Mouse (Mus musculus) cerebellum, adult 8-10 months (tissue): ENCODE measurements around the gene Ndufb10.

Source experiments
- DNase-seq: peaks from one replicate; pipeline ENCODE4 v3.0.0; 2022

The Ndufb10 gene

DNA sequence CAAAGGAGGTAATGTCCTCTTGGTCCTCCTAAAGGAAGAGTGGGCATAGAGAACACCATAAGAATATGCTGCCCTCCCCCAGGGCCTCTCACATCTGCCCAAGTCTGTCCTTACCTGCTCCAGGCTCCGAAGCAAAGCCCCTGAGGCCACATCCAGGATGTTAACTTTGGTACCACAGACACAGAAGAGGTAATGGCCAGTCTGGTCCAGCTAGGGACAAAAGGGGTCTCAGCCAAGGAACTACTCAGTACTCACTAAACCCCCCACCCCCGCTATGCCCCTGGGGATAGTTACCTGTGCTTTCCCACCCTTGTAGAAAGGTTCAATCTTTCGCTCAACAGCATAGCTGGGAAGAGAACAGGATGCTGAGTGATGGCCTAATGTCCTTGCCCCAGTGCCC lies 18.5 kb downstream of the Ndufb10 start:
- DNase-seq = no peak

DNA sequence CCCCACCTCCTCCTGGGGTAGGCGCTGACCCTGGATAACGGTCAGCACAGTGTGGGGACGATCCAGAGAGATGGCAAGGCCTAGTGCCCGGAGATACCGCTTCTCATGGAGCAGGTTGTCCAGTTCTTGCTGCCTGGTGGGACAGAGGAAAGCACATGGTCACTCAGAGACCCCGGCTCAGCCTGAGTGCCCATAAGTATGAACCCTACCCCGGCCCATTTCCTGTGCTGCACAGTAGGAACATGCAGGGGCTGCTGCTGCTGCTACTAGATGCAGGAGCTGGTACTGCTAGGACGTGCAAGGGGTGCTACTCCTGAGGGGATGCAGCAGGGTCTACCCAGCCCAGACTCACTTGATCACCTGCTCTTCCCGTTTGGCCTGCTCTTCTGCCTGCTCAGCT lies 23.0 kb downstream of the Ndufb10 start:
- no peak for DNase-seq

DNA sequence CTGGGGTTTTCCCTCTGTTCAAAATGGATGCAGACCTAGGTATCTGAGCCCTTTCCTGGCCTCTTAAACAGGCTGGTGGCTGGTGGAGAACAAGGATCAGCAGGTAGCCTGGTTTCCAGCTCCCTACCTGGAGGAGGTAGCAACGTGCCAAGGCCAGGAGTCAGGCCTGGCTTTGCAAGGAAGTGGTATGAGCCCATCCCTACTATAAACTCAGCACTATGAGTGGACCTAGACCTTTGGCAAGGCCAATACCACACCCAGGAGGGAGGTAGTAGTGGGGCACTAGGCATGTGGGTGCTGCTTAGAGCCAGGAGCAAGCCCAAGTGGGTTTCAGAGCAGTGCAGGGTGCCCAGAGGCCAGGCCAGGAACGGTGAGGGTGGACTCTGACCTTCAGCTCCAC lies 24.8 kb downstream of the Ndufb10 start:
- no peak for DNase-seq

DNA sequence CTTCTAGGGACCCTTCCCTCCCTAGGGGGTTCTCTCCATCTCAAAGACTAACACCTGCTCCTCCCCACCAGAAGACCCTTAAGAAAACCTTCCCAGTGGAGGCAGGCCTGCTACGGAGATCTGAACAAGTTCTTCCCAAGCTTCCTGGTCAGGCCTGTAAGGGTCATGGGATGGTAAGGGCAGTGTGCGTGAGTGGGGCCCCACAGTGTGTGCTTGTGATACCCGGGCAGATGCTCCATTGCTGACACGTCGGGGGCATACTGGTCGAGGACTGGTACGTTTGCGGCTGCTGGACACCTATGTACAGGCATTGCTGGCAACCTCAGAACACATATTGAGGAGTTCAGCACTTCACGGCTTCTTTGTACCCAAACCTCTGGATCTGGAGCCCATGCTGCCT lies 25.6 kb downstream of the Ndufb10 start:
- no peak for DNase-seq

DNA sequence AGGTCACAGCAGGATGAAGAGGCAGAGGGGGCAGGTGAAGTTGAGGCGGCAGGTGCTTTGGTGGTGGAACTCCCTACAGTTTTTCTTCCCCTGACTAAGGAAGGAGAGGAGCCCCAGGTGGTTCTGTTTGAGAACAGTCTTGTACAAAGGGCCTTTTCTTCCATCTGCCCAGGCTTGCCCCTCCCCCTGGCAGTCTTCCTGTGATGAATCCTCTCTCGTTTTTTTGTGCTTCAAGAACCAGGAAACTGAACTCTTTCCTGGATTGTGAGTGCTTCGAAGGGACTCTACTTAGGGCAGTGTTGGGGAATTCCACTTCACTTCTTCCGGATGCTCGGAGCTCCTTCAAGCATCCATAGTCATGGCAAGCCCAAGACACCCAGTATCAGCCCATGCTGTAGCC lies 26.3 kb downstream of the Ndufb10 start:
- DNase-seq = no peak

DNA sequence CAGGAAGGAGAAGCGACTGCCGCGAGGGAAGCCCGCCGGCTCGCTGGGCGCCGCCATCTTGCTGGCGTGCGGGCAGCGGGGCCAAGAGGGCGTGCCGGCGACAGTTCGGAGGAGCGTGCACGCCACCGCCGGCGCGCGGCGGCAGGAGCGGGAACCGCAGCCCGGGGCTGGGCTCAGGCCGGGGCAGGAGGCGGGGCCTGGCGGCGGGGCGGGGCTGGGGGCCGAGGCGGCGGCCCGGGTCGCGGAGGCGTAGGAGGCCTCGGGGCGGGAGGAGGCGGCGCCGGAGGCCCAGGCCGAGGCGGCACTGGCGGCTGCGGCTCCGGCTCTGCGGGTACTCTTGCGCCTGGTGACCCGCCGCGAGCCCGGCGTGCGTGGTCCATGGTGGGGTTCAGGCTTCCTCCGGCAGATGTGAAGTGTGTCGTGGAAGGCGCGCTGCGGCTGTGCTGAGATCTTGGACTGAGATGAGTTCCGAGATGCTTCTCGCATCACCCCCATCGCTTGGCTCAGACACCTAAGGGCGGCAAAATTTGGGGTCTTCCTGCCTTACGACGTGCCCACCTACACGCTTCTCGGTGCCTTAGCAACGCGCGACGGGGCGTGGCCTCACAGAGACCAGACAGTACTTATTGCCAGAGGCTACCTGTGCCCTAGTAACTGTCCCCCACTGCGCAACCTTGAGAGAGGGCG lies 28.1 kb downstream of the Ndufb10 start, which contains the start of the genes Gfer and Noxo1:
TSS of gene Gfer (minus strand) at position 146 of the 687 bp plus-strand sequence.
TSS of gene Noxo1 (plus strand) at position 224 of the 687 bp plus-strand sequence.
- peak; percentile 77 for DNase-seq

DNA sequence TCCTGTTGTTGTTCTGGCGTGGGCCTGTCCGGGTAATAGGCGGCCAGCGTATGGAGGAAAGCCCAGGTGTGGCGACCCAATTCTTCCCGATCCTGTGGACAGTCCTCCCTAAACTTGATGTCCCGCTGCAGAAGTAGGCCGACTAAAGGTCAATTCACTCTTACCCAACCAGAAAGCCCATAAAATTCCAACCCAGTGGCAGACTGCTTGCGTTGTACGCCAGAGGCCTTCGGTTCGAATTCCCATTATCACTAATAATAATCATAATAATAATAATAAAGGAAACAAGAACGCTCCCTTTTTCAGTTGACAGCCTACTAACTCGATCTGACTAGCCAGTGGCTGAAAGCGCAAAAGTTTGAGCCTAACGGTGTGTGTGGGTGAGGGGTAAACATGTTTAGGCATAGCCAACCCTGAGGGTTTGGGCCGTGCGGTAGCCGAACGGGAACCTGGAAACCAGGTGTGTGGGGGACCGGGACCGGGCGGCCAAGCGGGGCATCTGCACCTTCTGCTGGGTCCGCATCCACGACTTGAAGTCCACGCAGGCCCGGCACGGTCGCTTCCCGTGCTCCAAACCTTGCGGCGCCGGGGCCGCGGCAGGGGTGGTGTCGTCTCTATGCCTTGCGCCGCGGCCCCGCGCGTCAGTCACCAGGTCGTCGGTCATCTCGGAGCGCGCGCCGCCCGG lies 28.8 kb downstream of the Ndufb10 start:
- no peak for DNase-seq

DNA sequence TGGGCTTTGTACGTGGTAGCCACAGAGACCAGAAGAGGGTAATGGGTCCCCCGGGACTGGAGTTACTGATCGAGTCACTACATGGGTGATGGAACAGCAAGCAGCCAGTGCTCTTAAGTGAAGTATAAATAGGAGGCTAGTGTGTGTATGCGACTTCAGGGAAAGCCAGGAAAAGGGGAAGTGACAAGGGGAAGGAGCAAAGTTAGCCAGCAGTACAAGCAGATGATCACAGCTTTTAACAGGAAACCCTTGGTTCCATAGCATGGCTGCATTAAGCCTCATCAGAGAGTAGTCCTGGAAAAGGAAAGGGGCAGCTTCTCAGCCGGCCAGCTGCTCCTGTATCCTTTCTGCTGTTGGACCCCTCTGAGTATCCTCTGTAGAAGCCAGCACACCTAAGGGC lies 31.9 kb downstream of the Ndufb10 start:
- DNase-seq = no peak

DNA sequence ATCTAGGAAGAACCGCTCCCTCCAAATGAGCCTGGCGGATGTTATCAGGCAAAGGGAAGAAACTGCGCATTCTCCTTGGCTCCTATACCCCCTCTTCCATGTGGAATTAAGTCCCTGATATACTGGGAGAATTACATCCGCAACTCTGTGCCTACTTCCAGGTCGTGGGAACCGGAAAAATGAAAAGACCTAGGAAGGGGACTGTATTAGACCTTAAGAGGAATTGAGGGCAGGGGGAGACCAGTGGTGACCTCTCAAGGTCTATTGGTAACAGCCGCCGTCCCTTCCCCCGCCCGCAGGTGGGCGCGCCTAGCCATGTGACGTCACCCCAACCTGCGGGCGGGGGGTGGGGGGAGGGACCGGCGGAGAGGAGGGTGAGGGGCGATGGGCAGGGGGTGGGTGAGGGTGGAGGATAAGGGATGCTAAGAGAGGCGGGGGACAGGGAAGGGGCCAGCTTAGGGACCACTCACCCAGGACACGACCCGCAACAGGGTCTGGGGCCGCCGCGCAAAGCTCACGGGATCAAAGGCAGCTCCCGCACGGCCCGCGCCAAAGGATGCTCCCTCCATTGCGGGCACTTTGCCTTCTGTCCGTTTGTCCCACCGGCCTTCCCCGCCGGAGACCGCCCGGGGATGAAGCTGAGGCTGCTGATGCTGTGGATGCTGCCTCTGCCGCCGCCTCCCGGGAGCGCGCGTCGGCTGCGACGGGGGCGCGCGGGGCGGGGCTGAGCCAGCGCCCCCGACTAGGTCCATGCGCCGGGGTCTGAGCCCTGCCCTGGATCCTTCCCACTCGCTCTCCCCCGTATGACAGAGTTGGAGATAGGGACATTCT lies 34.8 kb downstream of the Ndufb10 start, which contains the start of gene Syngr3:
TSS of gene Syngr3 (minus strand) at position 705 of the 831 bp plus-strand sequence.
- peak; percentile 60 for DNase-seq

DNA sequence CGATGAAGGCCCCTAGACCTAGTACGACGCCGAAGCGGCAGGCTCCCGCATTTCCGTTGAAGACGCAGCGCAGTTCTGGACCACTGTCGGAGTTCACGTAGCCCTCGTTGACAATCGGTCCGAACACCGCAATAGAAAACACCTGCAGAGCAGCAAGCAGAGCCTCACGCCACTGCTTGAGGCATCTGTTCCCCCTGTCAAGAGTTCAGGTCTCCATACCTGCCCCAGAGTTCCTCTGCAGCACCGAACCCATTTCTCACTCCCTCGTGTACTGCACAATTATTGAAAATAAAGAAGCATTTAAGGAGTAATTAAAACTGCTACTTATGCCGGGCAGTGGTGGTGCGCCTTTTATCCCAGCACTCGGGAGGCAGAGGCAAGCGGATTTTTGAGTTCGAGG lies 36.7 kb downstream of the Ndufb10 start:
- no peak for DNase-seq

DNA sequence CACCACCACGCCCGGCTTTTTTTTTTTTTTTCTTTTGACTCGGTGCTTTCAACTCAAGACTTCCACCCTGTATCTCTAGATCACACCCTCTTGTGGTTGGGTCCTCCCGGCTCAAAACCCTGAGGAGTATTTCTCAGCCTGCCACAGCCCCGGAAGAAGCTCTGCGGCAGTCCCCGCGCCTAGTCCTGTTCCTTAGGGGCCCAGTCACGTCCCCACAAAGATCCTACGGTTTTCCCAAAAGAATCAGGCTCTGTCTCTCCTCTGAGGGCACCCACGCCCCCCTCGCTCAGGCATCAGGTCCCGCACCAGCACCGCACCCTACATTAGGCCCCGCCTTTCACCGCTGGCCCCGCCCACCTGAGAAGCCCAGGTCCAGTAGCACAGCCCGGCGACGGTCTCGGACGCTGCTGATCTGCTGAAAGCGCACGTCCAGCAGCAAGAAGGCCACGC lies 37.1 kb downstream of the Ndufb10 start:
- no peak for DNase-seq

DNA sequence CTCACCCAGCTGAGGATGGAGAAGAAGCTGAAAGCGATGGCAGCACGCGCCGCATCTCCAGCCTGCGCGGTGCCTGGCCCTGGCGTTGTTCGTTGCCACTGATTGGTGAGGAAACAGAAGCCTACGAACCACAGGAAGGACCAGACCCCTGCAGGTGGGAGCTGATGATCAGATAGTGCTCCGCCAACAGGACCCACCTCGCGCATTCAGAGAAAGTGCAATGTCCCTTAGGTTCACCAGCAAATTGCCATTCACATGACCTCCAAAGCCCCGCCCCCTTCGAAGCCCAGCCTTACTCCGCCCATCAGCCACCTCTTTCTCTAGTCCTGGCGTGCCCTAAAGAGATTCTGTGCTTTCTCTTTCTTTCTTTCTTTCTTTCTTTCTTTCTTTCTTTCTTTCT lies 37.8 kb downstream of the Ndufb10 start:
- no peak for DNase-seq

DNA sequence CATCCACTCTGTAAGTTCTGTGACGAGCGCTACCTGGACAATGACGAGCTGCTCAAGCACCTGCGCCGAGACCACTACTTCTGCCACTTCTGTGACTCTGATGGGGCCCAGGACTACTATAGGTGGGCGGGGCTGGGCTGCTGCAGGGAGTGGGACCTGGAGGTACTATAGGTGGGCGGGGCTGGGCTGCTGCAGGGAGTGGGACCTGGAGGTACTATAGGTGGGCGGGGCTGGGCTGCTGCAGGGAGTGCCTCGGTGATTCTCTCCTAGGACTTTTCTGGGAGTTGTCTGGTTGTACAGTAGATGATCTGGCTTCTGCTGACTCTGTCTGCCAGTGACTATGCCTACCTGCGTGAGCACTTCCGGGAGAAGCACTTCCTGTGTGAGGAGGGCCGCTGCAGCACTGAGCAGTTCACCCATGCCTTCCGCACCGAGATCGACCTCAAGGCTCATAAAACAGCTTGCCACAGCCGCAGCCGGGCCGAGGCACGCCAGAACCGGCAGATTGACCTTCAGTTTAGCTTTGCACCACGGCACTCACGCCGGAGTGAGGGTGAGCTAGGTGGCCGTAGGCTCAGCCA lies 46.7 kb downstream of the Ndufb10 start:
- DNase-seq = no peak

DNA sequence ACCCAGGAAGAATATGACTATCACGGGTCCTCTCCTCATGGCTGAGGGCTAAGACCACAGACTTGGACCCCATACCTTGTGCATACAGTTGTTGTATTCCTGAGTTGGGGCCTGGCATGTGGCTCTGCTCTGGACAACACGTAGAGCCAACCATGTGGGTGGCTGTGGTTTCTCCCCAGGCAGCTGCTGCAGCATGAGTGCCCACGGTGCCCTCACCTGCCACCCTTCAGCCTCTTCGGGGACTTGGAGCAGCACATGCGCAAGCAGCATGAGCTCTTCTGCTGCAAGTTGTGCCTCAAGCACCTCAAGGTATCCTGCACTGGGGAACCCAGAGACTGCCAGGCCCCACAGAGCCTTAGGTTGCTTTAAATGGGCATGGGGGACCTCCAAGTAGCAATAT lies 47.4 kb downstream of the Ndufb10 start:
- no peak for DNase-seq

DNA sequence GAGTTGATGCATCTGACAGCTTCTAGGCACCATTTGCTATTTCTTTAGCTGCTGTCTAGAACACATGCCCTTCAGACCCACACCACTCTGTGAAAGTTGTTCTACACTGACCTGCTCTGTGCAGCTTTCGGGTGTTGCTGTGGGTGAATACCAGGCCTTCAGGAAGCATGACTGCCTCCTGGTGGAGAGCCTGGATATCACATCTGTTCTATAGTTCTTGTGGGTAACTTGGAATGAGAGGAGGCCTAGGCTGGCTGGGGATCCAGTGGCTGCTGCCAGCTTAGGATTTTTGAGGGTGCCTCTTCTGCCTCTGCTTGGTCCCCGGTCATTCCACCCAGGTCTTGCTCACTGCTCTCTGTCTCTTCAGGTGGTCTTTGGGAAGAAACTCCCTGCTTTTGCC lies 48.1 kb downstream of the Ndufb10 start:
- peak; percentile 71 for DNase-seq

DNA sequence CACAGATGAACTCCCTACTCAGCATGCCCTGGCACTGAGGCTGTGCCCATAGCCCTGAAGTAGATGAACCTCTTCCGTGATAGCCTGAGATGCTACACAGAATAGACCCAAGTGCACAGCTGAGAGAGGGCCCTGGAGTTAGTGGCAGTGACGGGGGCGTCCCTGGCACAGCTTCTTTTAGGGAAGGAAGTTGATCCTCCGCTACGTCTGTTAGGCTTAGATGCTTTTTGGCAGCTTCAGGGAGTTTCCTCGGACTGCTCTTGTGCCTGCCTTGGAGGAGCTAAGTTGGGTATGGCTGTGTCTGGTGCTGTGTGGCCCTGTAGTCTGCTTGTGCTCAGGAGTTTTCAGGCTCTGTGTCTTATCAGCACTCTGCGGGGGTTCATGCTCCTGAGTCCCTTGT lies 50.0 kb downstream of the Ndufb10 start:
- no peak for DNase-seq

DNA sequence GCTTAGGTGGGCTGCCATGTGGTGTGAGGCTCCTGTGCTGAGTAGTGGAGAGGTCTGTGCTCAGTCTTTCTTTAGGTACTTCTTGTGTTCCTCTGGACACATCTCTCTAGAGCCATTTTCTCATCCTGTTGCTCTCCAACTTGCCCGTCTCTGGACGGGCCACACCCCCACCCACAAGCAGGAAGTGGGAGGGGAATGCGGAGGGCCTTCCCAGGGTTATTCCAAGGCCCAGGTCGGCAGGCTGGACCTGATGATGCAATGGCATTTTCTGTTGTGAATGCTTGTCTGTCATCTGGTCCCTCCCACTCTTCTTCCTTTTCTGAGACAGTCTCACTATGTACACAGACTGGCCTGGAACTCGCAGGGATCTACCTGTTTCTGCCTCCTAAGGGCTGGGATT lies 52.1 kb downstream of the Ndufb10 start:
- no peak for DNase-seq
